28 mouse cellular contexts compared by ENCODE assay signal in the genomic region with DNA sequence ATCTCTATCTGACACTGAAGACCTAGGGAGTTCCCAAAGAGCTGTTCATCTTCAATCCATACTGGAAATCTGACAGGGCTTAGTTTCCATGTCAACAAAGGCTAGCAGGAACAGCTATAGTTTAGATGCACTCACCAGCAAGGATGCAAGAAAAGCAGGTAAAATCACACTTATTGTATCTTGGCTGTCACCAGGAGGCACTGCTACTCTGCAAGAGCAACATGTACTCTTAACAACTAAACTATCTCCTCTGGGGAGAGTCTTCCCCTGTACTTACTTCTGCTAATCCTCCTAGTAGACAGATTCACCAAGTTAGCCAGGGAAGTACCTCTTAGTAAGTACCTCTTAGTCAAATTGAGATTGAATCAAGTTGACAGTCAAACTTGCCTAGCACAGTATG. TPM values are rescaled to one million over a fixed set of nuclear protein-coding genes. Genes with fewer than 3 reads are reported as not detected.
DNase-seq lines count a peak whose midpoint lies in the region; ATAC-seq and TF ChIP-seq lines count a peak whose summit lies in the region.
"Had no signal": no experiment of that assay in that cellular context is flagged by ENCODE, and none has a peak within 500 bp of the region (broad histone marks: within the 10 kb centered on the region; RNA-seq: fewer than 3 reads in every experiment).

No protein-coding gene starts in this region.

- DNase-seq in 416B (ENCODE audit: low read depth) (peak; percentile 24), NIH3T3 (ENCODE audit: low read depth) (peak; percentile 33)
- no peak for DNase-seq in gastrocnemius, adult 8-10 months (ENCODE audit: low spot score in 2 of 2)
- no peak for DNase-seq in left cerebral cortex, adult 8-10 months (ENCODE audit: low spot score in 2 of 2)
- no peak for DNase-seq in embryo, embryonic 10.5 days (ENCODE audit: low spot score)
- DNase-seq: adrenal gland, postnatal 14 days; B cell, adult 2 months; cerebellum, adult 11 months; cerebellum, postnatal 14 days; gastrocnemius, postnatal 36 days; kidney, adult 11 months; lung, postnatal 10 days; right cerebral cortex, postnatal 4 days; thymus, postnatal 14 days had no signal

- H3K9ac ChIP-seq in intestine, postnatal 0 days (ENCODE audit: low read depth, low read length), result no peak overlapping the region
- no peak overlapping the region for H3K9ac ChIP-seq in intestine, embryonic 16.5 days (ENCODE audit: low read depth, low read length)
- H3K9ac ChIP-seq: hindbrain, embryonic 15.5 days; limb, embryonic 15.5 days; neural tube, embryonic 13.5 days had no signal

- no peak overlapping the region for H3K27ac ChIP-seq in intestine, postnatal 0 days (ENCODE audit: low read depth, low read length)
- no peak overlapping the region for H3K27ac ChIP-seq in intestine, embryonic 16.5 days (ENCODE audit: low read length)
- H3K27ac ChIP-seq: embryonic facial prominence, embryonic 10.5 days; hindbrain, embryonic 15.5 days; limb, embryonic 15.5 days; neural tube, embryonic 13.5 days had no signal

- H3K4me2 ChIP-seq in intestine, postnatal 0 days (replicated peaks; ENCODE audit: low read depth), result no peak overlapping the region
- H3K4me2 ChIP-seq in intestine, embryonic 16.5 days (ENCODE audit: low read depth, low read length), result no peak overlapping the region
- H3K4me2 ChIP-seq: hindbrain, embryonic 15.5 days; limb, embryonic 15.5 days; neural tube, embryonic 13.5 days had no signal

- H3K36me3 ChIP-seq in intestine, postnatal 0 days (ENCODE audit: control insufficient read depth, insufficient read depth), result no peaks in the 10 kb centered on the region
- H3K36me3 ChIP-seq in intestine, embryonic 16.5 days (ENCODE audit: control insufficient read depth, insufficient read depth, low read length), result no peaks in the 10 kb centered on the region
- H3K36me3 ChIP-seq: embryonic facial prominence, embryonic 10.5 days; hindbrain, embryonic 15.5 days; limb, embryonic 15.5 days; neural tube, embryonic 13.5 days had no signal

- peak; percentile 27; the same call in 1 of the 2 replicates for TF ChIP-seq CTCF in intestine, postnatal 0 days (IDR thresholded peaks at IDR 0.05; ENCODE audit: low read depth)

- H3K4me1 ChIP-seq in intestine, postnatal 0 days (replicated peaks; ENCODE audit: control insufficient read depth, insufficient read depth, low read length), result no peaks in the 10 kb centered on the region
- H3K4me1 ChIP-seq in intestine, embryonic 16.5 days (ENCODE audit: control insufficient read depth, insufficient read depth, low read length), result no peaks in the 10 kb centered on the region
- H3K4me1 ChIP-seq: hindbrain, embryonic 15.5 days; limb, embryonic 15.5 days; neural tube, embryonic 13.5 days had no signal

- no peaks in the 10 kb centered on the region for H3K9me3 ChIP-seq in intestine, postnatal 0 days (ENCODE audit: control insufficient read depth)
- no peaks in the 10 kb centered on the region for H3K9me3 ChIP-seq in intestine, embryonic 16.5 days (ENCODE audit: control insufficient read depth, low read length)
- H3K9me3 ChIP-seq: embryonic facial prominence, embryonic 10.5 days; hindbrain, embryonic 15.5 days; limb, embryonic 15.5 days; megakaryocyte, embryonic 14.5 days; neural tube, embryonic 13.5 days had no signal

- no peak for ATAC-seq in intestine, postnatal 0 days
- ATAC-seq in intestine, embryonic 16.5 days, result no peak
- ATAC-seq in erythroblast, adult 5-6 weeks (replicated peaks; ENCODE audit: low FRiP score, poor library complexity, severe bottlenecking), result 0 out of 2 replicates have a peak, but pooled peaks have one; percentile 25
- ATAC-seq: forebrain, embryonic 14.5 days had no signal

- H3K4me3 ChIP-seq in intestine, postnatal 0 days (ENCODE audit: low read depth, low read length), result no peak overlapping the region
- H3K4me3 ChIP-seq in intestine, embryonic 16.5 days (ENCODE audit: low read length), result no peak overlapping the region
- H3K4me3 ChIP-seq: embryonic facial prominence, embryonic 10.5 days; erythroblast, embryonic 14.5 days; hindbrain, embryonic 15.5 days; limb, embryonic 15.5 days; megakaryocyte, embryonic 14.5 days; neural tube, embryonic 13.5 days had no signal

- H3K27me3 ChIP-seq in intestine, postnatal 0 days (replicated peaks; ENCODE audit: control insufficient read depth, insufficient read depth, low read length), result no peaks in the 10 kb centered on the region
- H3K27me3 ChIP-seq in intestine, embryonic 16.5 days (replicated peaks; ENCODE audit: control insufficient read depth, insufficient read depth, low read length), result no peaks in the 10 kb centered on the region
- H3K27me3 ChIP-seq: hindbrain, embryonic 15.5 days; limb, embryonic 15.5 days; megakaryocyte, embryonic 14.5 days; neural tube, embryonic 13.5 days had no signal

RNA-seq across cellular contexts. Expression of a gene that starts 3.6 kb away (rescaled TPM):
- 0.04 TPM in 1 of 2 replicates, not detected in the other for polyA plus RNA-seq in intestine, postnatal 0 days (2015; fragmentation: Nextera tagmentation; extraction: Ambion mirVana)
- polyA plus RNA-seq in intestine, embryonic 16.5 days (2015; fragmentation: Nextera tagmentation; extraction: Ambion mirVana), result 0.54 and 0.65 TPM in 2 replicates
- 279 and 284 TPM in 2 replicates for total RNA-seq in erythroblast, adult 5-6 weeks (2015; ENCODE audit: low replicate concordance)
- total RNA-seq in erythroblast, adult 5-6 weeks (2017; ENCODE audit: low replicate concordance), result 931 and 1,200 TPM in 2 replicates
- under 1 TPM in 1 of 4 experiments, not detected in 3; 0.05 TPM for total RNA-seq in gastrocnemius, adult 8-10 months (2022)
- total RNA-seq in left cerebral cortex, adult 8-10 months (2022), result under 1 TPM in 2 of 4 experiments, not detected in 2; 0.05 to 0.06 TPM

RNA-seq across cellular contexts. Expression of a gene that starts 13.6 kb away (rescaled TPM):
- polyA plus RNA-seq in intestine, postnatal 0 days (2015; fragmentation: Nextera tagmentation; extraction: Ambion mirVana), result not detected in 2 replicates
- not detected in 2 replicates for polyA plus RNA-seq in intestine, embryonic 16.5 days (2015; fragmentation: Nextera tagmentation; extraction: Ambion mirVana)
- 0.38 TPM in 1 of 2 replicates, not detected in the other for total RNA-seq in erythroblast, adult 5-6 weeks (2015; ENCODE audit: low replicate concordance)
- 1.8 and 2.0 TPM in 2 replicates for total RNA-seq in erythroblast, adult 5-6 weeks (2017; ENCODE audit: low replicate concordance)
- total RNA-seq in gastrocnemius, adult 8-10 months (2022), result not detected
- not detected for total RNA-seq in left cerebral cortex, adult 8-10 months (2022)
- total RNA-seq: adrenal gland, postnatal 14 days; gastrocnemius, postnatal 36 days; layer of hippocampus, postnatal 10 days; left cerebral cortex, postnatal 25 days; monocyte, adult 5-6 weeks had no signal
- polyA plus RNA-seq: erythroblast, embryonic 14.5 days; forebrain, embryonic 14.5 days; heart, postnatal 0 days; hindbrain, embryonic 15.5 days; limb, embryonic 15.5 days; neural tube, embryonic 13.5 days had no signal

RNA-seq across cellular contexts. Expression of a gene that starts 37.7 kb away (rescaled TPM):
- polyA plus RNA-seq in intestine, postnatal 0 days (2015; fragmentation: Nextera tagmentation; extraction: Ambion mirVana), result not detected in 2 replicates
- not detected in 2 replicates for polyA plus RNA-seq in intestine, embryonic 16.5 days (2015; fragmentation: Nextera tagmentation; extraction: Ambion mirVana)
- not detected in 2 replicates for total RNA-seq in erythroblast, adult 5-6 weeks (2015; ENCODE audit: low replicate concordance)
- total RNA-seq in erythroblast, adult 5-6 weeks (2017; ENCODE audit: low replicate concordance), result not detected in 2 replicates
- total RNA-seq in gastrocnemius, adult 8-10 months (2022), result not detected
- not detected for total RNA-seq in left cerebral cortex, adult 8-10 months (2022)
- total RNA-seq: adrenal gland, postnatal 14 days; gastrocnemius, postnatal 36 days; layer of hippocampus, postnatal 10 days; left cerebral cortex, postnatal 25 days; monocyte, adult 5-6 weeks had no signal
- polyA plus RNA-seq: embryonic facial prominence, embryonic 10.5 days; erythroblast, embryonic 14.5 days; forebrain, embryonic 14.5 days; heart, postnatal 0 days; hindbrain, embryonic 15.5 days; limb, embryonic 15.5 days; neural tube, embryonic 13.5 days had no signal

RNA-seq across cellular contexts. Expression of a gene that starts 48.1 kb away (rescaled TPM):
- polyA plus RNA-seq in intestine, postnatal 0 days (2015; fragmentation: Nextera tagmentation; extraction: Ambion mirVana), result not detected in 2 replicates
- not detected in 2 replicates for polyA plus RNA-seq in intestine, embryonic 16.5 days (2015; fragmentation: Nextera tagmentation; extraction: Ambion mirVana)
- 2.1 TPM in 1 of 2 replicates, not detected in the other for total RNA-seq in erythroblast, adult 5-6 weeks (2015; ENCODE audit: low replicate concordance)
- total RNA-seq in erythroblast, adult 5-6 weeks (2017; ENCODE audit: low replicate concordance), result not detected in 2 replicates
- total RNA-seq in gastrocnemius, adult 8-10 months (2022), result not detected
- total RNA-seq in left cerebral cortex, adult 8-10 months (2022), result not detected
- total RNA-seq: adrenal gland, postnatal 14 days; gastrocnemius, postnatal 36 days; layer of hippocampus, postnatal 10 days; left cerebral cortex, postnatal 25 days; monocyte, adult 5-6 weeks had no signal
- polyA plus RNA-seq: erythroblast, embryonic 14.5 days; forebrain, embryonic 14.5 days; heart, postnatal 0 days; hindbrain, embryonic 15.5 days; limb, embryonic 15.5 days; neural tube, embryonic 13.5 days had no signal

Comparison
In these comparisons a context has a peak if more than half of its experiments do, and no peak if none do; other contexts are left out.
1. DNase-seq: peak in 416B (single experiment) and NIH3T3 (single experiment); none in gastrocnemius, adult 8-10 months (0 of 2), left cerebral cortex, adult 8-10 months (0 of 2) and embryo, embryonic 10.5 days (single experiment).
2. RNA of a gene that starts 3.6 kb away (total RNA-seq): 279 to 1,200 TPM in erythroblast, adult 5-6 weeks; 0.05 to 0.06 TPM in left cerebral cortex, adult 8-10 months and 0.05 TPM in gastrocnemius, adult 8-10 months; every median in the first group is over 100 times any median in the second.